25 mouse cellular contexts compared by ENCODE assay signal in genomic region chr2:95483397-95483796, GRCm38 (mm10).
"Had no signal": no experiment of that assay in that cellular context is flagged by ENCODE, and none has a peak within 500 bp of the region (broad histone marks: within the 10 kb centered on the region; RNA-seq: fewer than 3 reads in every experiment).

No protein-coding gene starts in this region.

- H3K27me3 ChIP-seq: kidney, embryonic 15.5 days; limb, embryonic 13.5 days; liver, embryonic 12.5 days; liver, embryonic 15.5 days; lung, embryonic 15.5 days; megakaryocyte, embryonic 14.5 days; midbrain, embryonic 13.5 days; neural tube, embryonic 13.5 days; stomach, embryonic 15.5 days had no signal

- ATAC-seq: intestine, postnatal 0 days; liver, embryonic 12.5 days; midbrain, embryonic 13.5 days; midbrain, embryonic 16.5 days had no signal

- H3K9ac ChIP-seq: kidney, embryonic 15.5 days; limb, embryonic 13.5 days; liver, embryonic 12.5 days; liver, embryonic 15.5 days; lung, embryonic 15.5 days; midbrain, embryonic 13.5 days; neural tube, embryonic 13.5 days; stomach, embryonic 15.5 days had no signal

- H3K27ac ChIP-seq: kidney, embryonic 15.5 days; limb, embryonic 10.5 days; limb, embryonic 13.5 days; liver, embryonic 12.5 days; liver, embryonic 15.5 days; lung, embryonic 15.5 days; midbrain, embryonic 10.5 days; midbrain, embryonic 13.5 days; neural tube, embryonic 13.5 days; stomach, embryonic 15.5 days had no signal

- H3K9me3 ChIP-seq: kidney, embryonic 15.5 days; limb, embryonic 10.5 days; limb, embryonic 13.5 days; liver, embryonic 12.5 days; liver, embryonic 15.5 days; lung, embryonic 15.5 days; megakaryocyte, embryonic 14.5 days; midbrain, embryonic 10.5 days; midbrain, embryonic 13.5 days; neural tube, embryonic 13.5 days; stomach, embryonic 15.5 days had no signal

- H3K4me1 ChIP-seq: kidney, embryonic 15.5 days; limb, embryonic 10.5 days; limb, embryonic 13.5 days; liver, embryonic 12.5 days; liver, embryonic 15.5 days; lung, embryonic 15.5 days; megakaryocyte, embryonic 14.5 days; midbrain, embryonic 10.5 days; midbrain, embryonic 13.5 days; neural tube, embryonic 13.5 days; stomach, embryonic 15.5 days had no signal

- H3K4me2 ChIP-seq: kidney, embryonic 15.5 days; limb, embryonic 13.5 days; liver, embryonic 12.5 days; liver, embryonic 15.5 days; lung, embryonic 15.5 days; midbrain, embryonic 13.5 days; neural tube, embryonic 13.5 days; stomach, embryonic 15.5 days had no signal

- H3K4me3 ChIP-seq: kidney, embryonic 15.5 days; limb, embryonic 10.5 days; limb, embryonic 13.5 days; liver, embryonic 12.5 days; liver, embryonic 15.5 days; lung, embryonic 15.5 days; megakaryocyte, embryonic 14.5 days; midbrain, embryonic 10.5 days; midbrain, embryonic 13.5 days; myocyte; neural tube, embryonic 13.5 days; stomach, embryonic 15.5 days had no signal

- H3K36me3 ChIP-seq: kidney, embryonic 15.5 days; limb, embryonic 10.5 days; limb, embryonic 13.5 days; liver, embryonic 12.5 days; liver, embryonic 15.5 days; lung, embryonic 15.5 days; midbrain, embryonic 10.5 days; midbrain, embryonic 13.5 days; neural tube, embryonic 13.5 days; stomach, embryonic 15.5 days had no signal

- DNase-seq: kidney, adult 2 months; kidney, postnatal 10 days; kidney, postnatal 36 days; liver; lung, adult 18-20 months; lung, postnatal 10 days; lung, postnatal 36 days; right cerebral cortex, postnatal 25 days; spleen, adult 18-20 months; thymus, adult 18-20 months; thymus, postnatal 36 days had no signal
